Mouse (Mus musculus) small intestine, adult 2 months (tissue): ENCODE measurements around the gene Cdk10.

ENCODE experiments used
- CTCF ChIP-seq: fragments of 200-500 bp; IDR thresholded peaks from 2 replicates; pipeline ENCODE4 v1.5.1; 2012; ENCODE audit warnings: low read depth, mild to moderate bottlenecking, control low read depth, inconsistent platforms, low read length, moderate library complexity, mixed read lengths; ENCODE audit not compliant: insufficient replicate concordance, insufficient read length; ENCODE audit errors: extremely low read depth
- POLR2A ChIP-seq: fragments of 200-500 bp; IDR thresholded peaks from 2 replicates; pipeline ENCODE4 v1.6.1; 2012; ENCODE audit warnings: low read depth, mild to moderate bottlenecking, control low read depth, inconsistent platforms, low read length, moderate library complexity

DNA sequence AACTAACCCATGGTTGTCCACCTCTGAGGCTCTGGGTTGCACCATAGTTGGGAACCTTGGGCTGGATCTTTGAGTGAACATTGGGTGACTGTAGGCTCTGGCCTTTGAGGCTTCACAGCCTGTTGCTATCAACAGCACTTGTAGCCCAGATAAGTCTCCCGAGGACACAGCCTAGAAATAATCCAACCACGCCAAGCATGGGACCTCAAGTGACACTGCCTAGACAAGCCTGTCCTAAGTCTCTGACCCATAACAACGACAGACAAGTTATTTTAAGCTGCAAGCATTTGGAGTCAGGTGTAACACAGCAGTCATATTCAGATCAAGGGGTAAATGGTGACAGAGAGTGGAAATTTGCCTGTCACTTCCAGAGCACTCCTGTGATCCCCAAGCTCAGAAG lies 9.2 kb upstream of the Cdk10 start:
- no peak for TF ChIP-seq POLR2A
- no peak for TF ChIP-seq CTCF
